Mouse (Mus musculus): ENCODE measurements around the gene Errfi1. TPM values are rescaled to one million over a fixed set of nuclear protein-coding genes. Genes with fewer than 3 reads are reported as not detected.
A peak's percentile ranks its signal among the peaks of the same experiment; 100 is the strongest.
"Not testable (repeated sequence)": the region's sequence is repeated elsewhere in the genome, so short reads cannot be mapped to it uniquely, and the experiment has no call there.

The Errfi1 gene
- polyA plus RNA-seq, 1 experiment from 2014 or later, result 26.9 TPM

DNA sequence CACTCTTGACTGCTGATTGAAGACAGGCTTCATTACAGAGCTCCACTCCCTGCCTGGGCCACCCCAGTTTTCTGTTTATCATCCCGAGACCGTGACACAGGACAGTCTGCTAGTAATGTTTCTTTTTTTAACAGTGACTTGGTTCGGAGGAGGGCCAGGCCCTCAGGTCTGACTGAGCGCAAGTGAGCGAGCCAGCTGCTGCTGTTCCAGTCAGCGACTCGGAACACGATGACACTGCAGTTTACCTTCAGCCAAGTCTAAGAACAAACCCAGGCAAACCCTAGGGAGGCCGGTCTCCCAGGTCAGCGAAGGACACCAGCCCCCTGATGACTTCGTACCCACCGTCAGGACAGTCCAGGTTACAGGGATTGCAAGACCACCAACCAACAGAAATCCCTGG lies 48.3 kb downstream of the Errfi1 start:
- H3K36me3 ChIP-seq, result peaks cover 85% of the 10 kb centered on the region
- ATAC-seq (ENCODE audit: insufficient number of reproducible peaks, insufficient read depth, low FRiP score, low TSS enrichment), result no peak
- H3K4me2 ChIP-seq (replicated peaks), result no peak overlapping the region
- no peak overlapping the region for H3K27ac ChIP-seq
- H3K9me3 ChIP-seq, result no peaks in the 10 kb centered on the region
- H3K4me1 ChIP-seq, result no peaks in the 10 kb centered on the region
- no peak overlapping the region for H3K9ac ChIP-seq
- H3K27me3 ChIP-seq, result no peaks in the 10 kb centered on the region
- 90% methylated on average over 12 of the region's 12 CpGs for WGBS
- no peak overlapping the region for H3K4me3 ChIP-seq

- no peak for ATAC-seq (ENCODE audit: insufficient number of reproducible peaks, insufficient read depth, low FRiP score, low TSS enrichment)
- Histone ChIP-seq H3K27ac (no peak overlapping the region), H3K4me3 (no peak overlapping the region), H3K27me3 (no peaks in the 10 kb centered on the region), H3K9ac (no peak overlapping the region), H3K4me1 (no peaks in the 10 kb centered on the region; the same call in 1 of the 2 replicates), H3K36me3 (peaks cover 74% of the 10 kb centered on the region), H3K4me2 (replicated peaks) (no peak overlapping the region), H3K9me3 (no peaks in the 10 kb centered on the region)
- WGBS, result 91% methylated on average over 14 of the region's 14 CpGs
These were observed 49.5 kb downstream of the Errfi1 start for GRCm38 (mm10) chr4:150903091-150903742.

DNA sequence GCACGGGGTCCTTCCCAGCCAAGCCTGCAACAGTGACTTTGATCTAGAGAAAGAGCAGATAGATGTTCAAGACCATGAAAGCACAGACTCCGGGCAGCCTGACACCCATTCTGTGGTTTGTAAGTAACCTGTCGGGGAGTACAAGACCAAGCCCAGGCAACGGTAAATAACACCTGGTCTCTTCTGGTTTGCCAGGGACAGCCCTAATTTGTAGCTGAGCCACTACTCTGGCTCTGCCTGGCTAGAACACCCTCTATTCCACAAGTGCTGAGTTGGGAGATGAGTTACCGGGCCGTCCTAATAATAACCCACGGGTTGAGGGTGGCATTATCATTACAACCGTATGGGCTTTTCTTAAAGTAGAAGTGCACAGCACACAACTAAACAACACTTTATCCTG lies 53.4 kb downstream of the Errfi1 start:
- no peak overlapping the region for H3K27ac ChIP-seq
- H3K9me3 ChIP-seq, result no peaks in the 10 kb centered on the region
- no peak overlapping the region for H3K9ac ChIP-seq
- no peak overlapping the region for H3K4me3 ChIP-seq
- WGBS, result 95% methylated on average over 8 of the region's 8 CpGs
- peaks cover 39% of the 10 kb centered on the region for H3K36me3 ChIP-seq
- no peak overlapping the region for H3K4me2 ChIP-seq (replicated peaks)
- no peaks in the 10 kb centered on the region for H3K27me3 ChIP-seq
- peaks cover 3% of the 10 kb centered on the region; the same call in 1 of the 2 replicates for H3K4me1 ChIP-seq
- no peak for ATAC-seq (ENCODE audit: insufficient number of reproducible peaks, insufficient read depth, low FRiP score, low TSS enrichment)

DNA sequence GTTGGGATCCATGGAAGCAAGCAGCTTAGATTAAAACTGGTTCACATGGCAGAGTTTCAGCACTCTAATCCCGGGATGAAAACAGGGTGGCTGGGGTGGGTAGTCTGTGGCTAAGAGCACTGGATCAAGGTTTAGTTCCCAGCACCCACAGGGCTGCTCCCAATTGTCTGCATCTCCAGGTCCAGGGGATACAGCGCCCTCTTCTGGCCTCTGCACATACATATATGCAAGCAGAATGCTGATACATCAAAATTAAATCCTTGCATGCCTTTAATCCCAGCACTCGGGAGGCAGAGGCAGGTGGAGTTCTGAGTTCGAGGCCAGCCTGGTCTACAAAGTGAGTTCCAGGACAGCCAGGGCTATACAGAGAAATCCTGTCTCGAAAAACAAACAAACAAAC lies 54.8 kb downstream of the Errfi1 start:
- H3K9ac ChIP-seq; H3K27ac ChIP-seq; H3K27me3 ChIP-seq; ATAC-seq (ENCODE audit: insufficient number of reproducible peaks, insufficient read depth, low FRiP score, low TSS enrichment); H3K9me3 ChIP-seq; H3K4me1 ChIP-seq: not testable (repeated sequence)
- 79% methylated on average over 5 of the region's 5 CpGs for WGBS
- Histone ChIP-seq H3K4me2 (replicated peaks) (peak overlapping the region; percentile 66), H3K4me3 (peak overlapping the region; percentile 96; the same call in 1 of the 2 replicates), H3K36me3 (peaks cover 25% of the 10 kb centered on the region)

DNA sequence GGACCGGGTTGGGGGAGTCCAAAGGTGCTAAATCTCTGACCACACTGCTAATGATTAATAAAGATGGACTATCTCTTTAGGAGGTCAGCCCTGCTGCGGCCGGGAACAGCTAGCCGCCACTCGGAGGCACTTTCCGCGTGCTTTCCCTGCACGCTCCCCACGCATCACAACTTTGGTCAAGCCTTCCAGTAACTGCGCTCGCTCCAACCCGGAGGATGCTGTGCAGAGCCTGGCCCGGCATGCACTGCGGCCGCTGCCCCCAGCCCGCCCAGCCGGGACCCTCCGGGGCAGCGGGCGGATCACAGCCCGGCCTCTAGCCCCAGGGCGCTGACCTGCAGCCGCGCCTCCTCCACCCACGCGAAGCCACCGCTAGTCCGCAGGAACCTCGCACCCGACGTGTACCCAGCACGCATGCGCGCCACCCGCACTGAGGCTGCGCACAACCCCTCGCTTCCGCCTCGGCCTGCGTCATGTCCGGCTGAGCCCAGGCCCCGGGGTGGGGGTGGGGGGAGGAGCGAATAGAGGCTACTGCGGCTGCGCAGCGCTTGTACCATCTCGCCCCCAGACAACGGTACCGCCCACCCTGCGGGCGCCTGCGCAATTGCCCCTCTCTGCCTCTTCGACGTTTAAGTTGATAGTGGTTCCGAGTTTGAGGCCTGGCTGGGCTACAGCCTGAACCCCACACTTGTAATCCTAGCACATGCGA lies 55.9 kb downstream of the Errfi1 start:
- Histone ChIP-seq H3K4me2 (replicated peaks) (peak overlapping the region; percentile 66), H3K36me3 (peaks cover 16% of the 10 kb centered on the region), H3K4me3 (peak overlapping the region; percentile 96), H3K27ac (peak overlapping the region; percentile 90), H3K27me3 (no peaks in the 10 kb centered on the region), H3K4me1 (peaks cover 11% of the 10 kb centered on the region; the same call in 1 of the 2 replicates), H3K9me3 (no peaks in the 10 kb centered on the region), H3K9ac (peak overlapping the region; percentile 93)
- 1% methylated on average over 56 of the region's 56 CpGs for WGBS
- peak; percentile 84 for ATAC-seq (ENCODE audit: insufficient number of reproducible peaks, insufficient read depth, low FRiP score, low TSS enrichment)

DNA sequence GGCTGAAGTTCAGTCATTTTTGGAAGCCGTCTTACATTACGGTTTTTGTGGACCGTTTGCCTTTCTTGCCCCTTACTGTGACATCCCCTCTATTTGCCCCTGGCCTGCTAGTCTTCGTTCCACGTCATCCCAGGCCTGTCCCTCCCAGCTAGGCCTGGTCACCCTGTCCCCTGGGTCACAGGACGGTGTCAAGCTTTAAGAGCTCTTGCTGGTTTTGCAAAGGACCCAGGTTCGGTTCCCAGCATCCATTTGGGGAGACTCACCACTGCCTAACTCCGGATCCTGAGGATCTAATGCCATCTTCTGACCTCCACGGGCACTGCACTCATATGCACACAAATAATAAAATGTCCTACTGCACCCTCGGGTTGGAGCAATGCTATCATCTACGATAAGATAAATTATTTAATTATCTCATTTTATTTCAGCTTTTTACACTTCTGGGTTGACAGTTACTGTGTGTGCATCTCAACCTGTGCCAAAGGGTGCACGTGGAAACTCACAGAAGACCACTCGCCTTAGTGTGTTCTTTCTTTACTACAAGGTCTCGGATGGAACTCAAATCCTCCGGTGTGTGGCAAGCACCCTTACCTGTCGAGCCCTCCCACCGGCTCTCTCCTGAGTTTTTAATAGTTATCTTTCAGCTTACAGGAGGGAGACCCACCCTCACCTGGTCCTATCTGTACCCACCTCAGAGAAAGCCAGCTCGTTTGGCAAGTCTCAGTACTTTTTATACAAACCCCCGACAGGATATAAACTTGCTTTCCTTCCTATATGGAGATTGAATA lies 56.6 kb downstream of the Errfi1 start:
- Histone ChIP-seq H3K36me3 (peaks cover 11% of the 10 kb centered on the region), H3K4me2 (replicated peaks) (peak overlapping the region; percentile 66), H3K4me3 (peak overlapping the region; percentile 96), H3K9ac (0 out of 2 replicates have a peak overlapping the region, but pooled peaks have one; percentile 21), H3K27me3 (no peaks in the 10 kb centered on the region), H3K27ac (peak overlapping the region; percentile 68; the same call in 1 of the 2 replicates), H3K4me1 (peaks cover 17% of the 10 kb centered on the region), H3K9me3 (no peaks in the 10 kb centered on the region)
- no peak for ATAC-seq (ENCODE audit: insufficient number of reproducible peaks, insufficient read depth, low FRiP score, low TSS enrichment)
- 88% methylated on average over 19 of the region's 19 CpGs for WGBS

GRCm38 (mm10) chr4:150913743-150914142 lies 60.0 kb downstream of the Errfi1 start:
- 18% methylated on average over 12 of the region's 12 CpGs for WGBS
- peak overlapping the region; percentile 66 for H3K4me3 ChIP-seq
- H3K27me3 ChIP-seq, result no peaks in the 10 kb centered on the region
- ATAC-seq (ENCODE audit: insufficient number of reproducible peaks, insufficient read depth, low FRiP score, low TSS enrichment), result no peak
- H3K9ac ChIP-seq, result peak overlapping the region; percentile 80
- no peaks in the 10 kb centered on the region for H3K36me3 ChIP-seq
- H3K4me2 ChIP-seq (replicated peaks), result peak overlapping the region; percentile 66
- no peaks in the 10 kb centered on the region for H3K9me3 ChIP-seq
- H3K27ac ChIP-seq, result peak overlapping the region; percentile 85
- peaks cover 20% of the 10 kb centered on the region for H3K4me1 ChIP-seq

GRCm38 (mm10) chr4:150914290-150914733 lies 60.6 kb downstream of the Errfi1 start, which contains the start of the genes Park7 and Tnfrsf9:
Gene Park7 (minus strand): TSS chr4:150914437.
Gene Tnfrsf9 (plus strand): TSS chr4:150914562.
- H3K4me2 ChIP-seq (replicated peaks), result peak within 1 kb of the TSS; percentile 66
- H3K36me3 ChIP-seq, result no peaks in the 10 kb centered on the region
- no peaks in the 10 kb centered on the region for H3K9me3 ChIP-seq
- H3K4me3 ChIP-seq, result peak within 1 kb of the TSS; percentile 66
- H3K27ac ChIP-seq, result peak within 1 kb of the TSS; percentile 85
- H3K4me1 ChIP-seq, result peaks cover 16% of the 10 kb centered on the region
- no peaks in the 10 kb centered on the region for H3K27me3 ChIP-seq
- peak within 1 kb of the TSS; percentile 80 for H3K9ac ChIP-seq
- peak; percentile 79 for ATAC-seq (ENCODE audit: insufficient number of reproducible peaks, insufficient read depth, low FRiP score, low TSS enrichment)
- WGBS, result 0% methylated on average over 45 of the region's 48 CpGs

GRCm38 (mm10) chr4:150915181-150915906 lies 61.6 kb downstream of the Errfi1 start:
- H3K4me1 ChIP-seq, result peaks cover 16% of the 10 kb centered on the region
- H3K4me3 ChIP-seq, result peak overlapping the region; percentile 66
- peak overlapping the region; percentile 80 for H3K9ac ChIP-seq
- H3K27me3 ChIP-seq, result no peaks in the 10 kb centered on the region
- H3K9me3 ChIP-seq, result no peaks in the 10 kb centered on the region
- no peaks in the 10 kb centered on the region for H3K36me3 ChIP-seq
- peak overlapping the region; percentile 66 for H3K4me2 ChIP-seq (replicated peaks)
- no peak for ATAC-seq (ENCODE audit: insufficient number of reproducible peaks, insufficient read depth, low FRiP score, low TSS enrichment)
- no peak overlapping the region for H3K27ac ChIP-seq
- 61% methylated on average over 10 of the region's 10 CpGs for WGBS

DNA sequence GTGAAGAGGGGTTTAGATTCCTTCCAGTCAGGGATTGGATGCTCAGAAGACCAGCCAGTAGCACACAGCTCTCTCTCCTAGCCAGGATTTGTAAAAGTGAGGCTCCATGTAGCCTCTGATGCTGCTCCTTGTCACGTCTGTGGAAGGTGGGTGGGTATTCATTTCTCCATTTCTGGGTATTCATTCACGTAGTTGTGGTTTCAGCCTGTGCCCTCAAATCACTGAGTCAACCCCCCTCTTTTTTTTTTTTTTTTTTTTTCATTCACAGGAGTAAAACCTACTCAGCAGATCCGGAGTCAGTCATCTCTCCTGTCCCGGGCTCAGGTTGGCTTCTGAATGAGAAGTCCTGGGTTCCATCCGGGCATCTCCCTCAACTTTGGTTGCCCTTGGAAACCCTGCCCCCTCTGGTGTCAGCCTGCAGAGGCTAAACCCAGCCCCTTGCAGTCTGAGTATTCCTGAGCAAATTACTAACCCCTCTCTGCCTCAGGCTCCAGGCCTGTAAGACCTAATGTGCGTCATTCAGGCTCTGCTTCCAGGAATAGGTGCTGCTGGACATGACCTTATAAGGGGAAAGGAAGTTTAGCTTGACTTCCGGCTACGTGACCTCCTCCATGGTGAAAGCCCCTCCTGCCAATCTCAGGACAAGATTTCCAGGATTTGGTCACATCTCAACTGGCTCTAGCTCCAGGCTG lies 63.8 kb downstream of the Errfi1 start:
- 65% methylated on average over 8 of the region's 8 CpGs for WGBS
- no peak overlapping the region for H3K9ac ChIP-seq
- peaks cover 16% of the 10 kb centered on the region for H3K4me1 ChIP-seq
- ATAC-seq (ENCODE audit: insufficient number of reproducible peaks, insufficient read depth, low FRiP score, low TSS enrichment), result no peak
- H3K4me2 ChIP-seq (replicated peaks), result no peak overlapping the region
- H3K4me3 ChIP-seq, result no peak overlapping the region
- no peak overlapping the region for H3K27ac ChIP-seq
- no peaks in the 10 kb centered on the region for H3K27me3 ChIP-seq
- no peaks in the 10 kb centered on the region for H3K36me3 ChIP-seq
- H3K9me3 ChIP-seq, result no peaks in the 10 kb centered on the region

All from embryonic facial prominence, embryonic 12.5 days (tissue).